Mouse (Mus musculus): ENCODE results near the gene Pex11g.

DNA sequence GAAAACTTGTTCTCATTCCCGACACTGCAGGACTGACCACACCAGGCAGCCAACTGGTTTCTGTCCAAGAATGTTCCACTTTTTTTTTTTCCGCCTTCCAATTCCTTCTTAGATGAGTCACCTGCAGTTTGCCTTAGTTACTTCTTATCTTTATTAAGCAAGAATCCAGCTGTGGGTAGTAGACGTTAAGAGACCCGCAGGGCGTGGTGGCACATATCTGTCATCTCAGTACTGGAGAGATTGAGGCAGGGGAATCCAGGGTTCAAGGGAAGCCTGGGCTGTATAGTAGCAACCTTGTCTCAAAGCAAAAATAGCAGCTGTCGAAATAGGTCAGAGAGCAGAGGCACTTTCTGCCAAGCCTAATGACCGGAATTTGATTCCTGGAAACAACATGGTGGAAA is 55.6 kb downstream of the Pex11g start:
- TF ChIP-seq POLR2A (IDR thresholded peaks at IDR 0.05; ENCODE audit: borderline replicate concordance, low read depth, low read length) = no peak
- no peak for TF ChIP-seq CTCF (IDR thresholded peaks at IDR 0.05; ENCODE audit: low read depth, low read length)

All from bone marrow macrophage, adult 2 months (primary cell).